Mouse (Mus musculus): Measurements from ENCODE around the gene Rab8b. TPM values are rescaled to one million over a fixed set of nuclear protein-coding genes. Genes with fewer than 3 reads are reported as not detected.
A peak's percentile ranks its signal among the peaks of the same experiment; 100 is the strongest.

The Rab8b gene
- 82.9 and 87.3 TPM in 2 replicates for total RNA-seq (2017)

DNA sequence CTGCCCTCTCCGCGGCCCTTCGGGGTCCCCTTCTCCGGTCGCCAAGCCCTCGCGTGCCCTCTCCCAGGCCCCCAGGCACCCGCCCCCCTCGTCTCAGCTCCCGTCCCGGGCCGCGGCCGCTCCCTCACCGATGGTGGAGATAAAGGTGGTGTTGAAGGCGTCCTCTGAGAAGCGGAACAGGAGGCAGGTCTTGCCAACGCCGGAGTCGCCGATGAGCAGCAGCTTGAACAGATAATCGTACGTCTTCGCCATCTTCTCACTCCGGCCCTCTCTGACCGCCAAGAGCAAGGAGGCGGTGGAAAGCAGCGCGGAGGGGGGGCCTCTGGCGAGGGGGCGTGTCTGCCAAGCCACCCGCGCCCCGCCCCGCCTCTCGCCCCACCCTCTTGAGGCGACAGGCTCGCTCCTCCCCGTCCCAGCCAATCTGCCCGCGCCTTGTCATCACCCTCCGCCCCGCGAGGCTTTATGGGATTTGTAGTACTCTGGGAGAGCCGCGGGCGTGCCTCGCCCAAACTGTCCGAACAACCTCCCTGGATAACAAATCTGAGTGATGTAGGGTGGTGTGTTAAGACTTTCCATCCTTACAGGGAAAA is at the start of gene Rab8b:
TSS of gene Rab8b (minus strand) at position 306 of the 590 bp plus-strand sequence.
- peak; percentile 80 for ATAC-seq (replicated peaks; ENCODE audit: low read depth, poor library complexity, severe bottlenecking)

DNA sequence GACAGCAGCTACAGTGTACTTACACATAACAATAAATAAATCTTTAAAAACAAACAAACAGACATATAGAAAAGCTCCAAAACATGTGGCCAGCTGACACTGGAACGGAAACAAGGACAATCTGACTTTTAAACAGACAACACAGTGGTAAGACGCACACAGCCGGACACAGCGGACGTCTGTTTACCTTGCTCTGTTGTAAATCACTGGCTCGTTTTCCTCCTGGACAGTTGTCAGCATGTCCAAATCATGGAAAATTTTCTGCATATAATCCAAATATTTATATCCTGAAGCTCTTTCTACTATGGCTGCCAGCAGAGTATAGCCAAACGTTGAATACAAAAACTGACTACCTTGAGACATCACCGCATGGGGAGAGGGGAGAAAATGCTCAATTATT is 48.0 kb upstream of the Rab8b start:
- ATAC-seq (replicated peaks; ENCODE audit: low read depth, poor library complexity, severe bottlenecking): no peak

DNA sequence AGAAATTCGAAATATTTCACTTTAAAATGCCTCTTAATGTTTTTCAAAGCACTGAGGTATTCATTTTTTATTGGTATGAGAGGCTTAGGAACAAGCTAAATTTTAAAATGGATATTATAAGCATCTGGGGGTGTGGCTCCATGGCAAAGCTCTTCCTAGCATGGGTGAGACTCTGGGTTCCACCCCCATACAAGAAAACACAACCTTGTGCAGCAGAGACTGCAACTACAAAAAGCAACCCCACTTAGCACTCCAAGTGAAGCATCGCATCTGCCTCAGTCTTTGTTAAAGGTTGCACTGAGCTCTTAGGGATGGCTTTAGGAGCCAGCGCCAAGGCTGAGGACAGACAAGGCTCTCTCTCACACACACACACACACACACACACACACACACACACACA is 42.0 kb upstream of the Rab8b start:
- ATAC-seq (replicated peaks; ENCODE audit: low read depth, poor library complexity, severe bottlenecking): no peak

DNA sequence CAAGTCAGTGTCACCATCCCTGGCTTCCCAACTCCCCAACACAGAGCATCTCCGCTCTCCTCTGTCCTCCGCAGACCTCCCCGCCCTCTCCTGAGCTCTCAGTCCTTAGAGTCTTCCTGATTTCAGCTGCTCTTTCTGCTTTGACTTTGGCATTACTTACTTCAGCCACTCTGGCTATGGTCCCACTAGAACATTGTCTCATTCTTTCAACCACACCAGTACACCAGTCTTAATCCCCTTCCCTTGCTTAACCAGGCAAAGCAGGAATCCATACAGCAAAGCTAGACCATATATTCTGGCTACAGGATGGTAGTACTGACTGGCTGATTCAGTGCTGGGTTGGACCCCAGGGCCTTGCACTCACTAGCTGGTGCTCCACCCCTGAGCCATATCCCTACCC is 38.0 kb upstream of the Rab8b start:
- ATAC-seq (replicated peaks; ENCODE audit: low read depth, poor library complexity, severe bottlenecking): no peak

DNA sequence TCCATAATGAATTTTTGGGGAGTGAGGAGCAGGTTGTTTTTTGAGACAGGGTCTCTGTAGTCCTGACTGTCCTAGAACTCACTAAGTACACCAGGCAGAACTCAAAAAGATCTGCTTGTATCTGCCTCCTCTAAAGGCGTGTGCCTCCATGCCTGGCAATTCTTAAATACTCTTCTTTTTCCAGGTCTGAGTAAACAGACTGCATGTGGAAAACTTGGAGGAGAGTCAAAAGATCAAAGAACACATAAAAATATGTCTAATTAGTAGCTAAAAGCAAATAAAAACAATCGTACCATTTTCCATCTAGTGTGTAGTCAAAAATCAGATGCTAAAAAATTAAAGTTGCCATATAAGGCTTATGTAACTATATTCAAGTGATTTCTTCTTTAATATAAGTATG is 33.4 kb upstream of the Rab8b start:
- ATAC-seq (replicated peaks; ENCODE audit: low read depth, poor library complexity, severe bottlenecking): no peak

DNA sequence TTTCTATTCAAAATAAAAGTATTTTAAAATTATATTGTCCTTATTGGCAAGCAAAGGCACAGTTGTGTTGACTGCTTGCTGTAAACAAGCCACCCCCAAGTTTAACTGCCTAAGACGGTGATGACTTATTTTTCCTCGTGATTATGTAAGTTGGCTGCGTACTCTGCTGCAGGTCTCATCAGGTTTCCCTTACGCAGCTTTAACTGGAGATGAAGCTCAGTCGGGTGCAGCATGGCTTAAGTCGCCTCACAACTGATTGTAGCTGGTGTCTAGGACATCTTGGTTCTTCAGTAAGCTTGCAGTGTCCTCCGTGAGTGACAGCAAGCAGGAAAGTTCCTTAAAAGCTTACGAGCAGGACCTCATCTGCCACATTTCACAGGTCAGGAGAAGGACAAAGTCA is 32.8 kb upstream of the Rab8b start:
- ATAC-seq (replicated peaks; ENCODE audit: low read depth, poor library complexity, severe bottlenecking): no peak

DNA sequence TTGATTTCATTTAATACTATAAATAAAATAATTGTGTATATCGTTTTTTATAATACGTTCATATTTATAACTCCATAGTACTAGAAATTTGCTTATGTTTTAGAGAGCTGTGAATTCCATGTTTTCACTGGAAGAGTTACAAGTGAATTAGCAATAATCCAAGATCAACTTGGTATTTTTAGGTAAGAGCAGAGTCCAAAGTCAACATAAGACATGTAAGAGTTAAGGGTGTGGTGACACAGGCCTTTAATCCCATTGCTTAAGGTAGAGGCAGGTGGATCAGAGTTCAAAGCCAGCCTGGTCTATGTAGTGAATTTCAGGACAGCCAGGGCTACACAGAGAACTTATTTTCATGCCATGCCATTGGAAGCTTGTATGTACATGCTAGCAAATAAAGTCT is 29.0 kb upstream of the Rab8b start:
- no peak for ATAC-seq (replicated peaks; ENCODE audit: low read depth, poor library complexity, severe bottlenecking)

DNA sequence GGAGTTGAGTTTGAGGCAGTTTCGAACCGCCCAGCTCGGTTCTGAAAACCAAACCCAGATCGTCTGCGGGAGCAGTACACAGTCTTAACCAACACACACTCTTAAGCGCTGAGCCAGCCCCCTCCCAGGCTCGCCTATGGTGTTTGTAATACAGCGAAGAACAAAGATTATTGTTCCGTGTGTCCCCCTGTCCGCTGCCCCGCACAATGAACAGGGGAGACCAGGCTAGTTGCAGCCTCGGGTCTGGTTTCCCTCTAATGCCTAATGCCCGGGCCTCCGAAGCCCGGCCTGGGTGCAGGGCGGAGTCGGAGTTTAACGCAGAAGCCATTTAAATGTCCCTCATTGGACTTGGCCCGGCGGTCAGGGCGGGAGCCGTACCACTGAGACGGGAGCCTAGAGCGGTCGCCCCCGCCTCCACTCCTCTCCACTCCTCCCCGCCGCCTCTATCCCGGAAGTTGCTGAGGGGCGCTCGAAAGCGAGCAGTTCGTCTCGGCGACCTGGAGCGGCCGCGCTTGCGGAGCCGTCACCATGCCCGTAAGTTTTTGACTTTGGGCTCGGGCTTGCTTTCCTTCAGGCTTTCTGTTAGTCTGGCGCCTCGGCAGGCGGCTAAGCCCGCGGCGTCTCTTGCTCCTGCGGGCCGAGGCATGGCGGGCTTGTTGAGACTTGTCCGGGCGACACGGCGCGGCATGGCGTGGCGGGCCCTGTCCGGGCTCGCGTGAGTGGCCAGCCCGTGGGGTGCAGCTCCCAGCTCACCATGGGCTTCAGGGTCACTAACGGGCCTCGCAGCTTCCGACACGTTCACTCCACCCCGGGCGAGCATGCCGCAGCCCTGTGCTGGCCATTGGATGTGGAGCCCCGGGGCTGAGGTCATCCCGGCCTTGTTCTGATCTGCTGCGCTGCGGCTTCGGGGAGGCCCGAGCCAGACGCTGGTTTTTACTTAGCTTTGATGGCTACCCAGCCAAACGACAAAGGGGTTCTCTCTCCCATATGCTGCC is 26.5 kb upstream of the Rab8b start, which contains the start of gene Rps27l:
TSS of gene Rps27l (plus strand) at position 440 of the 995 bp plus-strand sequence.
- peak; percentile 99 for ATAC-seq (replicated peaks; ENCODE audit: low read depth, poor library complexity, severe bottlenecking)

DNA sequence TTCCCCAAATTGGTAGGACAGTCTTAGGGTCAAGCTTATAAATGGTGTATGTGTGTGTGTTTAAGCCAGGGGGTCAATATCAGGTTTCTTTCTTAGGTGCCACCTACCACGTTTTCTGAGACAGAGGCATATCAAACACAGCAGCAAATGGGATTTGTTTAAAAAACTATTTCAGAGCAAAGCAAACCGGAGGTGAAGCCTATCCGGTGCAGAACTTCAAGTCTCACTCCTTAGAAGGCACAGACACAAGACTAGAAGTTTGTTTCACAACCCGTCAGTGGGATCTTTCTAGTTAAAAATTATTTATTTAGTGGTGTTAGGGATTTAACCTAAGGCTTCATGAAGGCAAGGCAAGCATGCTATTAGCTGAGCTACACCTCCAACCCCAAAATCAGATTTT is 25.7 kb upstream of the Rab8b start:
- no peak for ATAC-seq (replicated peaks; ENCODE audit: low read depth, poor library complexity, severe bottlenecking)

DNA sequence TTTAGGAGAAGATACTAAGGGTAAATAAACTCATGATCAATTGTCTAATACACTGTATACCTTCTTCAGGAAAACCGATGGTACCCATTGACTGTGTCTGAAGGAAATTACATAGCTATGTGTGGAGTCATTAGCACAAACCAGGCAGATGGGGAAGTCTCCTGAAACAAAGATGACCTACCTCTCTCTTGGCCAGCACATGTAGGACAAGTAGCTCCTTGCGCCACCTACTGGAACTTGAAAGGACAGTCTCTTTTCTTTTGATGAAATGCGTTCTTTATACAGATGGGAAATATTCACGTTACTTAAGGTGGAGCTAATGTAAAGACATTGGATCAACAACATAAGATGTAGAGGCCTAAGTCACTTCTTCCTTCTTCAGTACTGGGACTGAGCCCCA is 19.3 kb upstream of the Rab8b start:
- ATAC-seq (replicated peaks; ENCODE audit: low read depth, poor library complexity, severe bottlenecking): peak; percentile 95

DNA sequence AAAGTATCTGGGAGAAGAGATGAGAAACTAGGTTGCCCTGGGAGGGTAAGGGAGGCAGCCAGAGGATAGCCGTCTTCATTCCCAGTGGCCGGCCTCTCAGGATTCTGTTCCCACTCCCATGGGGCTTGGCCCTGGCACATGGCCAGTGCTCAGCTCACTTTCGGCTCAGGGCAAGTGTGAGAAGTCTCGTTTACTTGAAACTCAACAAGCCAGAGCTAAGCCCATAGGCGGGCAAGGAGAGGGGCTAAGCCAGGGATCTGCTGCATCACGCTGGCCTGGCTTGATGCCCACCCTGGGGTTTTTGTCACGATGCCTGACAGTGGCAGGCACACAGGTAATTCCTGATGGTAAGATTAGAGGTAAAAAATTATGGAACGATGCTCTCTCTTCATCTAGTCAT is 18.0 kb upstream of the Rab8b start:
- no peak for ATAC-seq (replicated peaks; ENCODE audit: low read depth, poor library complexity, severe bottlenecking)

DNA sequence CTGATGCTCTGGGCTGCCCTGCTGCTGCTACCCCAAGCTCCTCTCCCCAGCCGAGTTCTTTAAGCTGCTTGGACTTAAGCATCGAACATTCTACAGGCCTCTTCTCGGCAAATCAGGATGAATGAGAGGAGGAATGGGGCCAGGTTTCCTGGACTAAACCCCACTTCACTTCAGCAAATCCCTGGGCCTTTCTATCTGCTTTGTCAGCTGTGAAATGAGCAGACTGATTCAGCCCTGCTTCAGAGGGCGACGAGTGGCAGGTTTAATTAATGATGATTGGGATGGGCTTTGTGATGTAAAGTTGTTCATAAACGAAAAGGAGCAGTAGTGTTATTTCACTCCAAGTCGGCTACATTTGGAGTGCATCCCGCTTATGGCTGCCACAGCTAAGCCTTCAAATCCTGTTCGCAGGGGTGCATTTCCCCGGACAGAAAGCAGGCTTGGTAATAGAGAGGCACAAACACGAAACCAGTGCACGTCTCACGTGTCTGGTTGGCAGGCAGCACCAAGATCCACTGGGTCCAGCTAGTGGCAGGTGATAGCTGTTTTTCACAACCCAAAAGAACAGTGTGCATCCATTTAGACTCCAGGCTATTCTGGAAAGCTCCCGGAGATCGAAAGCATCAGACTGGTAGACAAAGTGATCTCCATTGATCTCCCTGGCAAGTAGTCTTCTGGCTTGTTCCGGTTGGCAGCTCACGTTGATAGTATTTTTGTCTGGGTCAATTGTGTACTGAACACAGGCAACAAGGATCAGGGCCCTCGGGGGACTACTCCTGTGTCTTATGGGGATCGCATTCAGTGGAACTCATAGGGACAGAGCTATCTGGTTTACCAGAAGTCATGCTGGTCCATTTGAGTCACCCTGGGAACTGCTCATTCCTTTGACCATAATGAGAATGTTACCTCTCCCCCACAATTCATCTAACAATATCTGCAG is 14.7 kb upstream of the Rab8b start:
- ATAC-seq (replicated peaks; ENCODE audit: low read depth, poor library complexity, severe bottlenecking): no peak

DNA sequence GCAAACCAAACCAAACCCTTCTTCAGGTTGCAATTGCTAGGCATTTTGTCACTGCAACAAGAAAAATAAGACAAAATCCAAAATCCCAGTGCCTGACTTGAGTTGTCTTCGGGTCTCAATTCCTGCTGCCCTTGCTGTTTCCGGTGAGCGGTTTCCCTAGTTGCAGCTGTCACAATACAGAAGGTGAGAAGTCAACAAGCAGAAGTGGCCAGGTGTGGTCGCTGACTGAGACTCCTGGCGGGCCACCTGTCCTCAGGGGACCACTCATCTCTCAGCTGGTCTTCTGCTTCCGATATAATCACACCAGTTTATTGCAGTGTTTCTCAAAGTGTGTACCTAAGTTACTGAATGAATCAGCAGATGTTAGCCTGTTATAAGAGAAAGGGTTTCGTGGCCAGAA is 10.9 kb upstream of the Rab8b start:
- no peak for ATAC-seq (replicated peaks; ENCODE audit: low read depth, poor library complexity, severe bottlenecking)

DNA sequence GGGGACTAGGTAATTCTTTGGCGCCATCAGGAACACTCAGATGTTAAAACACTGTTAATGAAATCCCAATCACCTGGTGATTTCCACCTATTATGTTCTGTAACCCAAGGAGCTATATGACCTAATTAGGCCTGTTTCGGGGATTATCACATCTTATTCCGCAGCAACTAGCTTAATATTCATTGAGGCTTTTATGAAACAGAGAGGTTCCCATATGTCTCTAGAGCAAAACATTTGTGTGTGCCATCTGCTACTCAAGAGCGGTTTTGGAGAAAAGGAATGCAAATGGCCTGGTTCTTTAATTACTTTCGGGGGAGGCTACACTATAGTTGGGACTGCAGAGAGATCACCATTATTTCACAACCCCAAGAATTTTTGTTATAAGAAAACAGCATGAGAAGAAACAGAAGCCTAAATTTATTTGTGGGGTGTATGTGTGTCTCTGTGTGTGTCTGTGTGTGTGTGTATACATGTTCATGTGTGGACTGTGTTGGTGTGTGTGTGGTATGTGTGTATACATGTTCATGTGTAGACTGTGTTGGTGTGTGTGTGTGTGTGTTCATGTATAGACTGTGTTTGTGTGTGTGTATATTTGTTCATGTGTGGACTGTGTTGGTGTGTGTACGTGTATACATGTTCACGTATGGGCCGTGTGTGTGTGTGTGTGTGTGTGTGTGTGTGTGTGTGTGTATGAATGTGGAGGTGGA is 8.4 kb upstream of the Rab8b start:
- no peak for ATAC-seq (replicated peaks; ENCODE audit: low read depth, poor library complexity, severe bottlenecking)

DNA sequence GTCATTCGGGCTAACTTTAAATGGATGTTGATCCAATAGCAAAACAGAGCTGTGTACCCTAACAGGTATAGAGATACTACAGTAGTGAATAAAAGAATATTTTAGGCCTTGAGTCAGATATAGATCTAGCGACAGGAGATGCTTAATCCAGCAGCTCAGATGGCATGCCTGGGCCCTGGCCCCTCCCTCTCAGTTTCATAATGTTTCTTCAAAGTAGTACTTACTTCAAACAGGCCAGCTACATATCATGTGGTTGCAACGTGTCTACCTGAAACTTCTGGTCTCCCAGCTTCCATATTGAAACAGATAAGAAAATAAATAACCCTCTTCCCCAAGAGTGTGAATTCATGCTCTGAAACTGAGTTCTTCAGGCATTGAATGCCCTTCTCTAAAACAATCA is 6.4 kb upstream of the Rab8b start:
- ATAC-seq (replicated peaks; ENCODE audit: low read depth, poor library complexity, severe bottlenecking): no peak

DNA sequence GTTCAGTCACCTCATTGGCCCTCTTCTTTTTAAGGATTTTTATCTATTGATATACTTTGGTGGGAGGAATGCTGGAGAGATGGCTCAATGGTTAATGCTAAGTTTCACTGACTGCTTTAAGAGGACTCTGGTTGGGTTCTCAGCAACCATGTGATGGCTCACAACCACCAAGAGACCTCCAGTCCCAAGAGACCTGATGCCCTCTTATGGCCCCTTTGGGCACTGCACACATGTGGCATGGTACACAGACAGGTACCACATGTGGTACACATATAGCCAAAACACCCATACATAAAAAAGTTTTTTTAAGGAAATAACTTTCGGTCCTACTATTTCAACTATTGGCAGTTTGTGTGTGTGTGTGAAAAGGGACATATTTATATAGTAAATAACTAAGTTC is 2.6 kb upstream of the Rab8b start:
- ATAC-seq (replicated peaks; ENCODE audit: low read depth, poor library complexity, severe bottlenecking): no peak

DNA sequence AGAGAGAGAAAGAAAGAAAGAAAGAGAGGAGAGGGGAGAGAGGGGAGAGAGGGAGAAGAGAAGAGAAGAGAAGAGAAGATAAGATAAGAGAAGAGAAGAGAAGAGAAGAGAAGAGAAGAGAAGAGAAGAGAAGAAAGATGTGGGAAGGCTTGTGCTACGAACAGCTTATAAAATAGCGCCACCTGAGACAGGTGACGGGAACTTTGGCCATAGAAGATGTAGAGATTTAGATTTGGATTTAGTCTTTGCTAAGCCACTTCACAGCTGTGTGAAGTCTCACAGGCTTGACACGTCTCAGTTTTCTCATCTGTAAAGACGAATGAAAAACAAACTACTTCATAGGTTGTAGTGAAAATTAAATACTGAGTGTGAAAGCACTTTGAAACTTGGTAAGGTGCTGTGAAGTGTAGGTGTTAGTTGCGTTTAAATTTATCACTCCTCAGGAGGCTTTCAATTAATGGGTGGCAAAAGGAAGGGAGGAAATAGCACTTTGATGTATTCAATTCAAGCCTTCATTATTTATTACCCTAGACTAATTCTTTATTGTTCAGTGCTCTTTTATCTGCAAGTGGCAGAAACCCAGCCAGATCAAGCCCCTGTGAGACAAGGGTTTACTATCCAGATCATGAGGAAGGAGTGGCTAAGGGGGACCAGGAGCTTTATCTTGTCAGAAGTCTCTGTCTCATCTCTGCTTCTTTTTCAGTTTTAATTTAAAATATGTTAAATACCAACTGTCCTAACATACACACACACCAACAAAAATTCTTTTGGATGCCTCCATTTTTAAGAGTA is 1.2 kb upstream of the Rab8b start:
- no peak for ATAC-seq (replicated peaks; ENCODE audit: low read depth, poor library complexity, severe bottlenecking)

DNA sequence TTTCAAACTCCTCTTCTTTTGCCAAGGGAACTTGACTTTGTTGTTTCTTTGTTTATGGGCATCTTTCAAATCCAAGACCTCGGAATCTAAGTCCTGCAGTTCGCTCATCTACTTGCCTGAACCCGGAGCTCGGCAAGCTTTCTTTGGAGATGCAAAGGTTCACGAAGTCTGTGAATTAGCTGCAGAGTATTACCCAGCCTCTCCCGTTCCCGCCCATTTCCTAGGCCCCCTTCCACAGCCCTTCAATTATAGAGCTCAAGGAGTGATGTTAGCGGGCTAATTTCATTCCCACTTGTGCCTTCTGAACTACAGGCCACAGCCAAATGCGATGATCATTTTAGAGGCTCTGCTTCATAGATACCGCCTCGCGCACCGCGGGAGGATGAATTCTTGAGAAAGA is 494 bp upstream of the Rab8b start:
- no peak for ATAC-seq (replicated peaks; ENCODE audit: low read depth, poor library complexity, severe bottlenecking)

DNA sequence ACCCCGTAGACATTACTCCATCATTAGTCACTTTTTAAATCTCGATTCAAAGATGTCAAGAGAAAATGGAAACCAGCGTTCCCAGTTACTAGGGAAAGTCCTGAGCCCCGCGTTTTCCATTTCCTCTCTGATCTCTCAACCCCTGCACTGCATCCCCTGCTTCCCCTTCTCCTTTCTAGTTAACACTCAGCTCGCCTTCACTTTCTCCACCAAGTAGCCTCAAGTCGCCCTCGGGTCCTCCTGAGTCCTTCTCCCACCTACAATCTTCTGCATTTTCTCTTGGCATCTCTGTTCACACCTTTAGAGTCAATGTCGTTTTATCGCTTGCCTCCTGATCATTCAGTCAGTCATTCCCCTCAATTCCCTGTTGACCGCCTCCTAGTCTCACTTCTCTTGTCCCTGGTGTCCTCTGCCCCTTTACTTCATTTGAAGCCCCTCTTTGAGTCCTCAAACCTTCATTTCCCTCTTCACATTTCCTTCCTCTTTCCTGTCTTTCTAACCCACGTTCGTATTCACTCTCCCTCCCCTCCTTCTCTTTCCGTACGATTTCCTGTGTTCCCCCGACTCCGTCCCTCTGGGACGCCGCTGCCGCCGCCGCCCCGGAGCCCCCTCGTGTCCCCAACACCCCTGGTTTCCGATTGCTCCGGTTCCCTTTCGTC is 686 bp downstream of the Rab8b start:
- ATAC-seq (replicated peaks; ENCODE audit: low read depth, poor library complexity, severe bottlenecking): no peak

All from common myeloid progenitor, adult 5-6 weeks (primary cell).